Mouse (Mus musculus) forebrain, embryonic 12.5 days (tissue): ENCODE measurements at regions not wholly inside any gene's neighbourhood (a gene's known extent, or its start where the extent isn't known, plus 50 kb on each side); places are given as distances from the start of the nearest gene placed in this dataset.
A peak's percentile ranks its signal among the peaks of the same experiment; 100 is the strongest.

Experiments
- ATAC-seq: fragments of 200-750 bp; cut with Nextera tagmentation; 2 replicates; pipeline ENCODE4 v1.8.0; 2017; ENCODE audit warnings: moderate TSS enrichment; ENCODE audit not compliant: low FRiP score
- H3K27ac ChIP-seq: fragments of 300-500 bp; sonication (generic); 2 replicates; pipeline ENCODE4 v1.5.1; 2016; ENCODE audit warnings: mild to moderate bottlenecking
- H3K27me3 ChIP-seq: fragments of 300-500 bp; sonication (generic); 2 replicates; pipeline ENCODE4 v1.6.1; 2016; ENCODE audit warnings: mild to moderate bottlenecking
- H3K36me3 ChIP-seq: fragments of 300-500 bp; sonication (generic); replicated peaks from 2 replicates; pipeline ENCODE4 v1.6.1; 2016; ENCODE audit warnings: mild to moderate bottlenecking
- H3K4me1 ChIP-seq: fragments of 300-500 bp; sonication (generic); 2 replicates; pipeline ENCODE4 v1.6.1; 2016
- H3K4me2 ChIP-seq: fragments of 300-500 bp; sonication (generic); 2 replicates; pipeline ENCODE4 v1.6.1; 2016; ENCODE audit warnings: mild to moderate bottlenecking, moderate library complexity
- H3K4me3 ChIP-seq: fragments of 300-500 bp; sonication (generic); replicated peaks from 2 replicates; pipeline ENCODE4 v1.5.1; 2016; ENCODE audit warnings: mild to moderate bottlenecking
- H3K9ac ChIP-seq: fragments of 300-500 bp; sonication (generic); 2 replicates; pipeline ENCODE4 v1.6.1; 2016; ENCODE audit warnings: mild to moderate bottlenecking
- H3K9me3 ChIP-seq: fragments of 300-500 bp; sonication (generic); 2 replicates; pipeline ENCODE4 v1.6.1; 2016
- WGBS: fragments of 180-500 bp; shearing (Covaris S2); methylation state at CpG from one replicate; pipeline ENCODE4 v1.1.7; 2016; 5-methylcytosine and 5-hydroxymethylcytosine counted together

- 0 out of 2 replicates have a peak, but pooled peaks have one; percentile 30 for ATAC-seq
- H3K27ac ChIP-seq, result no peak overlapping the region
- no peak overlapping the region for H3K4me3 ChIP-seq
- no peaks in the 10 kb centered on the region for H3K36me3 ChIP-seq
- no peak overlapping the region for H3K4me2 ChIP-seq
- H3K4me1 ChIP-seq, result peaks cover 10% of the 10 kb centered on the region
- H3K9ac ChIP-seq, result no peak overlapping the region
- no peaks in the 10 kb centered on the region for H3K9me3 ChIP-seq
- WGBS, result 86% methylated on average over 2 of the region's 2 CpGs
- H3K27me3 ChIP-seq, result no peaks in the 10 kb centered on the region
These were observed 76.9 kb downstream of the Pxdc1 start for GRCm38 (mm10) chr13:34576392-34576791.

- no peaks in the 10 kb centered on the region for H3K36me3 ChIP-seq
- no peak overlapping the region for H3K9ac ChIP-seq
- no peaks in the 10 kb centered on the region for H3K27me3 ChIP-seq
- H3K4me2 ChIP-seq, result no peak overlapping the region
- no peaks in the 10 kb centered on the region for H3K9me3 ChIP-seq
- peak overlapping the region; percentile 57 for H3K27ac ChIP-seq
- 24% methylated on average over 1 of the region's 1 CpGs for WGBS
- ATAC-seq, result peak; percentile 89
- peaks cover 10% of the 10 kb centered on the region for H3K4me1 ChIP-seq
- no peak overlapping the region for H3K4me3 ChIP-seq
These were observed 77.3 kb downstream of the Pxdc1 start for GRCm38 (mm10) chr13:34575997-34576314.

- Histone ChIP-seq H3K27ac (peak overlapping the region; percentile 57), H3K9me3 (no peaks in the 10 kb centered on the region), H3K4me2 (no peak overlapping the region), H3K27me3 (no peaks in the 10 kb centered on the region), H3K4me3 (no peak overlapping the region), H3K9ac (no peak overlapping the region), H3K4me1 (peaks cover 10% of the 10 kb centered on the region), H3K36me3 (no peaks in the 10 kb centered on the region)
- 70% methylated on average over 2 of the region's 2 CpGs for WGBS
- peak; percentile 3; the same call in 1 of the 2 replicates for ATAC-seq
These were observed 77.9 kb downstream of the Pxdc1 start for GRCm38 (mm10) chr13:34575179-34575996.

GRCm38 (mm10) chr13:34569312-34569711, 84.0 kb downstream of the Pxdc1 start:
- 74% methylated on average over 2 of the region's 2 CpGs for WGBS
- H3K27ac ChIP-seq, result no peak overlapping the region
- H3K9ac ChIP-seq, result no peak overlapping the region
- no peaks in the 10 kb centered on the region; the same call in 1 of the 2 replicates for H3K4me1 ChIP-seq
- H3K9me3 ChIP-seq, result no peaks in the 10 kb centered on the region
- no peak for ATAC-seq
- no peak overlapping the region for H3K4me3 ChIP-seq
- no peaks in the 10 kb centered on the region for H3K27me3 ChIP-seq
- H3K36me3 ChIP-seq, result no peaks in the 10 kb centered on the region
- H3K4me2 ChIP-seq, result no peak overlapping the region

GRCm38 (mm10) chr13:34566687-34567086, 86.6 kb downstream of the Pxdc1 start:
- Histone ChIP-seq H3K9me3 (no peaks in the 10 kb centered on the region), H3K27ac (no peak overlapping the region), H3K27me3 (no peaks in the 10 kb centered on the region), H3K4me3 (no peak overlapping the region), H3K4me1 (no peaks in the 10 kb centered on the region; the same call in 1 of the 2 replicates), H3K4me2 (no peak overlapping the region), H3K9ac (no peak overlapping the region), H3K36me3 (no peaks in the 10 kb centered on the region)
- no peak for ATAC-seq
- 81% methylated on average over 1 of the region's 1 CpGs for WGBS

GRCm38 (mm10) chr13:34550130-34550884, 103.0 kb downstream of the Pxdc1 start:
- Histone ChIP-seq H3K9ac (no peak overlapping the region), H3K27ac (no peak overlapping the region), H3K36me3 (no peaks in the 10 kb centered on the region), H3K4me1 (no peaks in the 10 kb centered on the region), H3K4me3 (no peak overlapping the region), H3K9me3 (no peaks in the 10 kb centered on the region), H3K27me3 (no peaks in the 10 kb centered on the region), H3K4me2 (no peak overlapping the region)
- ATAC-seq, result no peak
- WGBS, result 83% methylated on average over 5 of the region's 5 CpGs

GRCm38 (mm10) chr13:34540646-34541045, 112.6 kb downstream of the Pxdc1 start:
- H3K27me3 ChIP-seq, result no peaks in the 10 kb centered on the region

GRCm38 (mm10) chr13:34533896-34534295, 119.4 kb downstream of the Pxdc1 start:
- no peak for ATAC-seq
- no peak overlapping the region for H3K9ac ChIP-seq
- no peaks in the 10 kb centered on the region for H3K4me1 ChIP-seq
- H3K4me3 ChIP-seq, result no peak overlapping the region
- H3K27me3 ChIP-seq, result no peaks in the 10 kb centered on the region
- no peak overlapping the region for H3K27ac ChIP-seq
- no peaks in the 10 kb centered on the region for H3K9me3 ChIP-seq
- no peak overlapping the region for H3K4me2 ChIP-seq
- 79% methylated on average over 2 of the region's 2 CpGs for WGBS
- no peaks in the 10 kb centered on the region for H3K36me3 ChIP-seq

More at GRCm38 (mm10) chr13:34540646-34541045, 112.6 kb downstream of the Pxdc1 start:
- Histone ChIP-seq H3K9me3 (no peaks in the 10 kb centered on the region), H3K4me3 (no peak overlapping the region), H3K4me2 (no peak overlapping the region), H3K4me1 (no peaks in the 10 kb centered on the region), H3K36me3 (no peaks in the 10 kb centered on the region), H3K27ac (no peak overlapping the region), H3K9ac (no peak overlapping the region)
- no peak for ATAC-seq
- WGBS, result 89% methylated on average over 2 of the region's 2 CpGs

- H3K4me1 ChIP-seq, result no peaks in the 10 kb centered on the region
- H3K9ac ChIP-seq, result no peak overlapping the region
- WGBS, result 82% methylated on average over 3 of the region's 3 CpGs
- no peak overlapping the region for H3K4me2 ChIP-seq
- no peaks in the 10 kb centered on the region for H3K9me3 ChIP-seq
- no peaks in the 10 kb centered on the region for H3K27me3 ChIP-seq
- H3K27ac ChIP-seq, result no peak overlapping the region
- no peaks in the 10 kb centered on the region for H3K36me3 ChIP-seq
- H3K4me3 ChIP-seq, result no peak overlapping the region
- ATAC-seq, result no peak
These were observed 142.0 kb downstream of the Pxdc1 start for GRCm38 (mm10) chr13:34511332-34511731.

- H3K9ac ChIP-seq, result no peak overlapping the region
- 52% methylated on average over 2 of the region's 2 CpGs for WGBS
These were observed 146.1 kb downstream of the Pxdc1 start for GRCm38 (mm10) chr13:34507224-34507623.

GRCm38 (mm10) chr13:34505861-34506260, 147.4 kb downstream of the Pxdc1 start:
- Histone ChIP-seq H3K27ac (no peak overlapping the region), H3K4me2 (no peak overlapping the region), H3K27me3 (no peaks in the 10 kb centered on the region), H3K36me3 (no peaks in the 10 kb centered on the region), H3K4me3 (no peak overlapping the region), H3K9ac (no peak overlapping the region), H3K4me1 (no peaks in the 10 kb centered on the region), H3K9me3 (no peaks in the 10 kb centered on the region)
- 85% methylated on average over 2 of the region's 2 CpGs for WGBS
- ATAC-seq, result no peak

More at GRCm38 (mm10) chr13:34507224-34507623, 146.1 kb downstream of the Pxdc1 start:
- ATAC-seq, result no peak
- Histone ChIP-seq H3K4me2 (no peak overlapping the region), H3K36me3 (no peaks in the 10 kb centered on the region), H3K27me3 (no peaks in the 10 kb centered on the region), H3K4me3 (no peak overlapping the region), H3K4me1 (no peaks in the 10 kb centered on the region), H3K9me3 (no peaks in the 10 kb centered on the region), H3K27ac (no peak overlapping the region)

GRCm38 (mm10) chr13:34504879-34505278, 148.4 kb downstream of the Pxdc1 start:
- no peaks in the 10 kb centered on the region for H3K27me3 ChIP-seq
- 89% methylated on average over 3 of the region's 3 CpGs for WGBS
- no peak for ATAC-seq
- H3K9me3 ChIP-seq, result no peaks in the 10 kb centered on the region
- no peak overlapping the region for H3K27ac ChIP-seq
- no peak overlapping the region for H3K9ac ChIP-seq
- no peak overlapping the region for H3K4me2 ChIP-seq
- H3K4me3 ChIP-seq, result no peak overlapping the region
- no peaks in the 10 kb centered on the region for H3K36me3 ChIP-seq
- no peaks in the 10 kb centered on the region for H3K4me1 ChIP-seq
